Mouse (Mus musculus): ENCODE measurements around the gene Nrg4.
A peak's percentile ranks its signal among the peaks of the same experiment; 100 is the strongest.

GRCm38 (mm10) chr9:55311560-55311959 lies 15.1 kb downstream of the Nrg4 start:
- TF ChIP-seq POLR2A (IDR thresholded peaks at IDR 0.05; ENCODE audit: extremely low read depth, insufficient read depth, low read length) (no peak), CTCF (IDR thresholded peaks at IDR 0.05; ENCODE audit: low read depth, low read length) (peak; percentile 75)

Data from liver, adult 2 months (tissue).